Mouse (Mus musculus) thymus, postnatal 0 days (tissue): ENCODE measurements around the gene Pacsin1. TPM values are rescaled to one million over a fixed set of nuclear protein-coding genes. Genes with fewer than 3 reads are reported as not detected.

Source experiments
- DNase-seq: peaks from one replicate; pipeline ENCODE4 v3.0.0-alpha.2; 2015; ENCODE audit warnings: low spot score
- polyA plus RNA-seq: library from polyadenylated mRNA; unstranded; fragments of >200 nt; fragmentation: Nextera tagmentation; extraction: Ambion mirVana; gene quantifications from 2 replicates; pipeline ENCODE4 v1.2.1, GENCODE M21; 2015

Pacsin1 gene
- polyA plus RNA-seq, 1 experiment from 2014 or later = 19.8 TPM

GRCm38 (mm10) chr17:27721125-27721664 is 65.9 kb downstream of the Pacsin1 start:
- no peak for DNase-seq

DNA sequence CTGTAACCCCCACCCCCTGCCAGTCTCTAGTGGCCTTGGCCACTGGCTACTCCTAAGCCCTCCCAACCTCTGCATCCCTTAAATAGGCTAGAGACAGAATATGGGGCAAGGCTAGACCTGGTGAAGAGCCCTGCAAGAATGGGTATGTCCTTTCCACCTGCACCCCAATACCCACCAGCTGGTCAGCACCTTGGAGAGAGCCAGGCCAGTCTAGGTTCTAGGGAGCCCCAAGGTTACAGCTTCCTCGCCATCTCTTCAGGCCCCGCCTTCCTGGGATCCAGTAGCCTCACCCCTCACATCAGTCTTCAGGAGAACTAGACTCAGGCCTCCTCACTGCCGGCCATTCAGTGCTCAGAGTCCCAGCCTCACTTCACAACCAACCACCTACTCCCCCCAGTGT is 69.0 kb downstream of the Pacsin1 start:
- DNase-seq = no peak

DNA sequence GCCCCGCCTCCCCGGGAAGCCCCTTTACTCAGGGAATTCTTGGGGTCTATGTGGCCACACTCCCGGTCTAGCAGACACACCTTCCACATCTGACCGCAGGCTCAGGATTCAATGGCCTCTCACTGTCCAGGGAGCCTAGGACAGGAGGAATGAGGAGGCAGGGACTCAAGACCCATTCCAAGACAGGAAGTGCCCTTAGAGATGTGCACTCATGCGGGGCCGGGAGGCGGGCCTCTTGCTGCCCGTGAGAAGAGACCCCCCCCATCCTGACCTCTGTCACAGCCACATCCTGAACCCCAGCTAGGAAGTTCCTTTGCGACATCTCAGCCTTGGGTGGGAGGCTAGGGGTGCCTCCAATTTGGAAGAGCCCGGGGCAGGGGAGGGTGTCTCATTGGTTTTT is 69.7 kb downstream of the Pacsin1 start:
- DNase-seq = no peak

DNA sequence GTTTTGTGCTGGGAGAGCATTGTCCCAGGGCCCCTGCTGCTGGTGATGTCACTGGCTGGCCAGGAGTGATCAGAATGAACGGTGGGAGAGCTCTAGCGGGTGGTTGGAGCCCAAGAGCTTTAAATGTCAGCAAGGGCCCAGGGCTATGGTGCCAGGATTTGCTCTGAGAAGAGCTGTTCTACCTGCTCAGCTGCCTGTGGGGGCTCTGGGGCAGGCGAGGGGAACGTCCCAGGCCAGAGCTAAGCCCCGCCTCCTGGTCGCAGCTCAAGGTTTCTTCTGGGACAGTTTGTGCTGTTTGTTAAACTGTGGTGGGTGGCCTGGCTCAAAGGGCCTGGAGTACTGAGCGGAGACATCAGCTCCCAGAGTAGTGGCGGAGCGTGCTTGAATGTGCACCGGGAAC is 70.1 kb downstream of the Pacsin1 start:
- DNase-seq = no peak

- DNase-seq = no peak
Observed at GRCm38 (mm10) chr17:27726527-27726926, 71.2 kb downstream of the Pacsin1 start.

DNA sequence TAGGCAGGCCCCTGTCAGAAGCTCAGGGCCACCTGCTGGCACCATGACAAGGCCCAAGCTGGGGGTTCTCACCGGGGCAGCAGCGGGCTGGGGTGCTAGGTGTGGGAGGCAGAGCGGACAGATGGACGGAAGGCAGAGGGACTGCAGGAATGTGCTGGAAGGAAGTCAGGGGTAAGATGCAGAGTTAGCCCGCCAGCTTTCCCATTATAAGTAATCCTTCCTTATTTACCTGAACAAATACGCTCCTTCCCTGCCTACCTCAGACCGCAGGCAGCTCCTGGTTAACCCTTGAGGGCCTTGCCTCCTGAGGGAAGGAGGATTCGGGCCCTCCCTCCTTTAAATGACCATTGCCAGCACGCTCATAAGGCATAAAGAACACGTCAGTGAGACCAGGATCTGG is 73.5 kb downstream of the Pacsin1 start, which contains the start of gene Spdef:
Gene Spdef (minus strand): TSS at position 186 of the 400 bp plus-strand sequence.
- DNase-seq = no peak

DNA sequence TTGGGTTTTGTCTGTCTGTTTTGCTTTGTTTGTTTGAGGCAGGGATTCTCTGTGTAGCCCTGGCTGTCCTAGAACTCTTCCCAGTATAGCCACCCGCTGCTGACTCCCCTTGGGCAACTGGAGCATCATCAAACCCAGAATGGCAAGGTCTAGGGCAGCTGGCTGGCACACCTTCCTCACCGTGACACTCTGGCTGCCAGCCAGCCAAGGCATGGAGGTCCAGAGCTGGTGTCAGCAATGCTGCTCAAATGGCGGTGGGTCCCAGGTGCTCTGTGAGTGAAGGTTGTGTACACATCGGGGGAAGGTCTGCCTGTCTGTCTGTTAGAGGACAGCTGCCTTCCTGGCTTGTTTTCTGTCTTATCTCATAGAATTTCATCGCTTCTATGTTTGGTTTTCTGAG is 76.8 kb downstream of the Pacsin1 start:
- no peak for DNase-seq

DNA sequence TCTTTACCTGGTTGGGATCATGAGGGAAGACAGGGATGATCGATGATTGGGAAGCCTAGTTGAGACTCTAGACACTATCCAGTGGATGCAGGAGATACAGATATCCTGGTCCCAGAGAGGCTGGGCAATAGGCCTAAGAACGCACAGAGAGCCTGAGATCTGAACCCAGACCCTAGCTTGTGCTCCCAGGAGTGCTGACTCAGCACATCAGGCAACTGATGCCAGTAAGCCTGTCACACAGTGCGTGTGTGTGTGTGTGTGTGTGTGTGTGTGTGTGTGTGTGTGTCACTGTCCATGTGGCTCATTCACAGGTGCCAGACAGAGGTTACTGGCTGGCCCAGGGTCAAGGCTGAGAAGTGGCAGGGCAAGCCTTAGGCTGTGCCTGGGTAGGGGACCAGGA is 77.4 kb downstream of the Pacsin1 start:
- DNase-seq = no peak

GRCm38 (mm10) chr17:27734344-27735073 is 79.2 kb downstream of the Pacsin1 start:
- DNase-seq = no peak

DNA sequence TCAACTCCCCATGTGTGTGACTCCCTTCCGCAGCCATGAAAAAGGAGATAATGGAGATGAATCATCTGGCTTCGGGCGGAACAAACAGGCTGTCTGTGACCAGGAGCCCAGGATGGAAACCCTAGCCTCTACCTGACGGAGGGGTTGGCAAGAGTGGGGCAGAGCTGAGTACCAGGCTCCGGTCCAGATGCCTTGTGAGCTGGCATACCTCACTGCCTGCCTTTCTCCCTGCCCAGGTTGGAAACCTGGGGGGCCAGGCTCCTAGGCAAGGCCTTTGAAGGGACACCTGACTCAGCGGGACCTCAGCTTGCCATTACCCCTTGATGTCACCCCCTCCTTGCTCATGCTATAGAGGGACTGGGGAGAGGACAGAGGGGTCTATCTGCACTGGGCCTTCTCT is 85.7 kb downstream of the Pacsin1 start:
- DNase-seq = no peak

DNA sequence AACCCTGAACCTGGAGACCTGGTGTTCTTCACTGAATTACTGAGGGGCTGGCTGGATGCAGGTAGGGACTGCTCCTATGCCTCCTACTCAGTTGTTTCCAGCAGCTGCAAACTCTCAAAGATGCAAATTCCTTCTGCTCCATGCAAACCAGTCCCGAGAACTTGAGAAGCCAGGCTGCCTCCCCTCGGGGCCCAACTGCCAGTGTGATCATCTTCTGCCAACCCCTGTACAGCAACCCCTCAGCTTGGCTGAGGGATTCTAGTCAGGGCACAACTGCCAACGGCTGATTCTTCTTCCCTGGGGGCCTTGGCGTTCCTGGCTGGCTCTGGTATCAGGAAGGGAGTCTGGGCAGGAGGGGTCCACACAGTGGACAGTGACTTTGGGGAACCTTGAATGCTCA is 91.1 kb downstream of the Pacsin1 start:
- DNase-seq = no peak

GRCm38 (mm10) chr17:27748123-27748522 is 92.8 kb downstream of the Pacsin1 start:
- no peak for DNase-seq

DNA sequence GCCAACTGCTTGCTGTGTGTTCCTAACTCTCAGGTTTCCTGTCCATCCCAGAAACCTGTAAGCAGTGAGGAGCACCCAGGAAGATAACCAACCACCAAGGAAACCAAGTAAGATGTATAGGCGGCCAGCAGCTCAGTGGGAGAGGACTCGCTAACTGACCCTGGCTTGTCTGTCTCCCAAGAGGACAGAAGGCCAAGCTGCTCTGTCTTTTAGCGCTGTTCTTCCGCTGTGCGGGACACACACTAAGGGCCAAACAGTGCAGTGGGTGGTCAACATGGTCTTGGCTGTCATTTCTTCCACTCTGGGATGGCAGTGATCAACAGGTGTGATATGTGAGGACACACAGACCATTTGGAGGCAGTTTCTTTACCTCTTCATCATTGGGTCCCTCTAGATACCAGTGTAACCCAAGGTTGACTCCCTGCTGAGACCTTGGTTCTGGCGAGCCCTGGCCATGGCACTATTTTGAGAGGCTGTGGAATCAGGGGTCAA is 95.2 kb downstream of the Pacsin1 start:
- DNase-seq = no peak

DNA sequence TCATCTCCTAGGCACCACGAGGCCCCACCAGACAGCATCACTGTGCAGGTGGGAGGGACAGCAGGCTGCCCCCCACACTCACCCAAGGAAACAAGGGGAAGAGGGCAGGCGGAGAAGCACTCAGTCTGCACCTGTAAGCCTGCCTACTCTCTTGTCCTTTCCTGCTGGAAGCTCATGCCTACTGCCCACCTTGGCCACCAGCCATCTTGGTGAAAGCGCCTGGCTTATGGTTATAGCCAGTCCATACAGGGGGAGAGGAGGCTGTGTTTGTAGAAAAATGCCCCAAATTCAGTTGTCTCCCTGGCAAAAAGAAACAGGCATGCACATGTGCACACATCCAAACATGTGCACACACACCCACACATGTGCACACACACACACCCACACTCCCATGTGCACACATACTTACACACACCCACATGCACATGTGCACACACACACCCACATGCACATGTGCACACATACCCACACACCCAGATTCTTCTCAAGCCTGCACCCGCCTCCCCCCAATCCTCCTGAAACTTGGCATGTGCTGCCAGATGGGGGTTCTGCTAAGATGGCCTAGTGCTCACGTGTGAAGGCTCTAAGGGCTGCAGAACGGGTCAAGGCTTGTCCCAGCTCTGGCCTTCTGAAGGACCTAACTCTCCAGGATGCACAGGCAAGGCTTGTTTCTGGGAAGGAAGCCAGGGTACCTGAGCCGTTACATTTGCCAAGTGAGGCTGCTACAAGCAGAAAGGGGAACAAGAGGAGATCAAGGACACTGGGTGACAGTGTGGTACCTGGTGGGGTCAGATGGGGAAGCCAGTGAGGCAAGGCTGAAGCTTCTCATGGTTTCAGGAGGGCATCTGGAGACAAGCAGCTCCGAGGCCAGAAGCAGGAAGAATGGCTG is 96.2 kb downstream of the Pacsin1 start:
- DNase-seq = no peak

DNA sequence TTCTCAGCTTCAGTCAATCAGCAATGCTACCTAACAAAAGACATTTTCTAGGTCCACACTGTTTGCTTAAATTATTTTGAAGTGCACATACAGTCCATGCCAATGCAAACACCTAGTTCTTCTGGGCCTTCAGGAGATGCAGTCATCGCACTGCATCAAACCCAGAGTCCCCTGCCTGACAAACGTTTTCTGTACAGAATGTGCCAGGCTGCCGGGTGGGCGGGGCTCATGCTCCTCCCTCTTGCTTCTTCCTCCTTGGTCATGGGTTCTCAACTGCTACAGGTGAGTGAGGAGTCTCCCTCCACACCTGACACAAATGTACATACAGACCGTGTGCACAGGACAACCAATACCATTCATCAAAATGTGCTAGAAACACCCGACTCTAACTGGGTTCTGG is 104.9 kb downstream of the Pacsin1 start:
- DNase-seq = no peak

Other genes with a start within 250 kb of the Pacsin1 start
- gene Grm4, start 134.1 kb upstream of the Pacsin1 start, polyA plus RNA-seq = 0.69 and 0.78 TPM in 2 replicates
- gene Hmga1, start 99.0 kb upstream of the Pacsin1 start, polyA plus RNA-seq = 356 and 471 TPM in 2 replicates
- gene AI413582, start 89.8 kb upstream of the Pacsin1 start, polyA plus RNA-seq = 109 and 111 TPM in 2 replicates
- 80.5 and 87.8 TPM in 2 replicates for gene Nudt3, start 32.0 kb upstream of the Pacsin1 start, polyA plus RNA-seq
- gene RPS10-NUDT3, start 20.3 kb upstream of the Pacsin1 start, polyA plus RNA-seq = not detected in 2 replicates
- gene Rps10, start 18.8 kb upstream of the Pacsin1 start, polyA plus RNA-seq = 1,579 and 1,606 TPM in 2 replicates
- gene Spdef, start 73.4 kb downstream of the Pacsin1 start, polyA plus RNA-seq = 0.66 and 0.99 TPM in 2 replicates
- gene D17Wsu92e, start 165.1 kb downstream of the Pacsin1 start, polyA plus RNA-seq = 16.7 and 20.8 TPM in 2 replicates
- gene Snrpc, start 182.6 kb downstream of the Pacsin1 start, polyA plus RNA-seq = 383 and 386 TPM in 2 replicates
- 1.1 and 1.6 TPM in 2 replicates for gene Uhrf1bp1, start 200.9 kb downstream of the Pacsin1 start, polyA plus RNA-seq